Mouse (Mus musculus): ENCODE data around the gene Tmem86b. TPM values are rescaled to one million over a fixed set of nuclear protein-coding genes. Genes with fewer than 3 reads are reported as not detected.

Tmem86b gene
- polyA plus RNA-seq, 1 experiment from 2014 or later: 1.3 TPM

DNA sequence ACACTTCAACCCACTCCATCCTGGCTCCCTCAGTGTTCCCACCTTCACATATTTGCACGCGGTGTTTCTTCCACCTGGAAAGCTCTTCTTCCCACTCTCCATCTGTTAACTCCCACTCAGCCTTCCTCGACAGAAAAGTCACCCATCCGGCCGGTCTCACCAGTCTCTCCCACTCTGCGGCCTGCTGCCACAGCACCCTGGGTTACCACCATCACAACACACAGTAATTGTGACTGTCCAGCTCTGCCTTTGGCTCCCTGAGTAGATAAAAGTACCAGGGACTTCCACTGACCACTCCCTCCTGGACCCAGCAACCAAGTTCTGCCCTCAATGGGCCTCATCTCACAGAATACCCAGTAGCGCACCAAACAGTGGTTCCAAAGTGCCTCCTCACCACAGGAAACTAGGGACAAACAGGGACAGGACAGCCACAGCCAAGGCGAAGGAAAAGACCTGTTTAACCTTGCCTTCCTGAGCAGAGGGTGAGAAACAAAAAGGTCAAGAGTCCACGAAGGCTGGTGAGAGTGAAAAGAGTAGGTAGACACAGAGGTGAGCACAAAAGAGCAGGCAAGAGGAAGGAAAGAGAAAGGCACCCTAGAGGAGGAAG is 26.4 kb upstream of the Tmem86b start:
- no peak for TF ChIP-seq CTCF (IDR thresholded peaks at IDR 0.05; ENCODE audit: low read depth)
- peak overlapping the region; percentile 93 for H3K4me2 ChIP-seq
- ATAC-seq (ENCODE audit: insufficient read depth) (no peak), DNase-seq (peak; percentile 4)
- peaks cover 15% of the 10 kb centered on the region for H3K36me3 ChIP-seq (ENCODE audit: insufficient read depth)
- H3K9me3 ChIP-seq (ENCODE audit: low read depth, low read length): no peaks in the 10 kb centered on the region
- H3K27me3 ChIP-seq (ENCODE audit: insufficient read depth, low read length): no peaks in the 10 kb centered on the region
- 27% methylated on average over 9 of the region's 9 CpGs for WGBS
- H3K4me1 ChIP-seq (ENCODE audit: insufficient read depth): 0 out of 2 replicates have a peak, but pooled peaks cover 6% of the 10 kb centered on the region
- H3K9ac ChIP-seq: peak overlapping the region; percentile 90
- H3K27ac ChIP-seq (ENCODE audit: low read depth): peak overlapping the region; percentile 96
- peak overlapping the region; percentile 89 for H3K4me3 ChIP-seq (ENCODE audit: low read depth, low read length)

DNA sequence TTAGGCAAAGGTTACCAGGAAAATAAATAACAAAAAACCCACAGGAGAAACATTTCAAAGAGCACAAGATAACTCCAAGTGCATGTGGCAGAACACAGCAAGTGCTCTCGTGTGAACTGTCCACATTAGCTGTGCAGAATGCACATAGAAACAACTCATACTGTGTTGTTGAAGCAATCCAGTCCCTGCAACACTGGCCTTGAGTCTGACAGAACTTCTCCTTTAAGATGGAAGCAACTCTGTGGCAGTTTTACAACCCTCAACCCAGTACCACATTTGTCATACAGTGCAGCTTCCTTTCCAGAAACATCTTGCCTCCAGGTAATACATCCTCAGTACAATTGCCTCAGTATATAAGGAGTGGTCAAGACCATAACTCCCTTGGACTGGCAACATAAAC is 25.6 kb upstream of the Tmem86b start:
- no peaks in the 10 kb centered on the region for H3K9me3 ChIP-seq (ENCODE audit: low read depth, low read length)
- H3K9ac ChIP-seq: peak overlapping the region; percentile 90
- peak overlapping the region; percentile 93 for H3K4me2 ChIP-seq
- WGBS: 47% methylated on average over 1 of the region's 1 CpGs
- ATAC-seq (ENCODE audit: insufficient read depth) (no peak), DNase-seq (no peak)
- H3K27ac ChIP-seq (ENCODE audit: low read depth): no peak overlapping the region
- TF ChIP-seq CTCF (IDR thresholded peaks at IDR 0.05; ENCODE audit: low read depth): no peak
- H3K4me1 ChIP-seq (ENCODE audit: insufficient read depth): 0 out of 2 replicates have a peak, but pooled peaks cover 6% of the 10 kb centered on the region
- H3K27me3 ChIP-seq (ENCODE audit: insufficient read depth, low read length): no peaks in the 10 kb centered on the region
- peaks cover 12% of the 10 kb centered on the region; the same call in 1 of the 2 replicates for H3K36me3 ChIP-seq (ENCODE audit: insufficient read depth)
- peak overlapping the region; percentile 89 for H3K4me3 ChIP-seq (ENCODE audit: low read depth, low read length)

DNA sequence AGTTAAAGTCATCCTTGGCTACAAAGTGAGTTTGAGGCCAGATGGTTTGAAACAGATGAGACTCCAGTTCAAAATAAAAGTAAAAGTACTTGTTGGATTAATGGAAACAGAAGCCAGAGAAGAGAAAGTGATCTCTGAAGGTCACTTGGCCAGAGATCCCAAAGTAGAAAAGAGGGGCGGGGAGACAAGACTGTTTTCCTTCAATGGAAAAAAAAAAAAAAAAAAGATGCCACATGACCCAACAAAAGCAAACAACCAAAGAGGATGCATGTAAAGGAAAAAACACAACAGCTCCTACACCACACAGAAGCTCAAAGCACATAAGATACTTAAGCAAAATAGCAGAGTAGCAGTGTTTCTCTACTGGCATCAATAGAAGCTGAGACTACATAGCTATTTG is 24.7 kb upstream of the Tmem86b start:
- H3K4me2 ChIP-seq: no peak overlapping the region; the same call in 1 of the 2 replicates
- H3K4me3 ChIP-seq (ENCODE audit: low read depth, low read length): no peak overlapping the region
- ATAC-seq (ENCODE audit: insufficient read depth) (no peak), DNase-seq (no peak)
- H3K27me3 ChIP-seq (ENCODE audit: insufficient read depth, low read length): no peaks in the 10 kb centered on the region
- 0 out of 2 replicates have a peak, but pooled peaks cover 6% of the 10 kb centered on the region for H3K4me1 ChIP-seq (ENCODE audit: insufficient read depth)
- H3K27ac ChIP-seq (ENCODE audit: low read depth): no peak overlapping the region
- TF ChIP-seq CTCF (IDR thresholded peaks at IDR 0.05; ENCODE audit: low read depth): no peak
- H3K9me3 ChIP-seq (ENCODE audit: low read depth, low read length): no peaks in the 10 kb centered on the region
- WGBS: 78% methylated on average over 1 of the region's 1 CpGs
- H3K36me3 ChIP-seq (ENCODE audit: insufficient read depth): peaks cover 15% of the 10 kb centered on the region; the same call in 1 of the 2 replicates
- 0 out of 2 replicates have a peak overlapping the region, but pooled peaks have one; percentile 14 for H3K9ac ChIP-seq

DNA sequence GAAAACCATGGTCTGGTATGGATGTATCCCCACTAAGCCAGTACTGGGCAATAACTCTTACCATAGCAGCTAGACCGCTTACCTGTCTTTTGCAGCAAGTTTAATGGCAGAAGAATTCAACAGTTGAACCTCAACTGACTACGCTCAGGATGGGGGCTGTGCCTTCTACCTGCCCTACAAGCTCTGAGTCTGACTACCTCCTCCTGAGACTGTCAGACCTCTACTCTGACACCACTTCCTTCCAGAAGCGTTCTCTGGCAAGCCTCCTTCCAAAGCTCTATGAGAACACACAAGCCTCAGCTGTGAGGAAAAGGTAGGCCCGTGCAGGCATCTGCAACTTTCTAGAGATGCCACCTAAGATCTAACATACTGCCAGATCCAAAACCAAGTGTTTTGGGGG is 24.2 kb upstream of the Tmem86b start:
- no peak for TF ChIP-seq CTCF (IDR thresholded peaks at IDR 0.05; ENCODE audit: low read depth)
- Histone ChIP-seq H3K36me3 (ENCODE audit: insufficient read depth) (peaks cover 15% of the 10 kb centered on the region; the same call in 1 of the 2 replicates), H3K27me3 (ENCODE audit: insufficient read depth, low read length) (no peaks in the 10 kb centered on the region), H3K9me3 (ENCODE audit: low read depth, low read length) (no peaks in the 10 kb centered on the region), H3K4me1 (ENCODE audit: insufficient read depth) (0 out of 2 replicates have a peak, but pooled peaks cover 6% of the 10 kb centered on the region), H3K4me3 (ENCODE audit: low read depth, low read length) (no peak overlapping the region), H3K4me2 (no peak overlapping the region), H3K27ac (ENCODE audit: low read depth) (no peak overlapping the region), H3K9ac (0 out of 2 replicates have a peak overlapping the region, but pooled peaks have one; percentile 14)
- 87% methylated on average over 4 of the region's 4 CpGs for WGBS
- ATAC-seq (ENCODE audit: insufficient read depth) (no peak), DNase-seq (no peak)

DNA sequence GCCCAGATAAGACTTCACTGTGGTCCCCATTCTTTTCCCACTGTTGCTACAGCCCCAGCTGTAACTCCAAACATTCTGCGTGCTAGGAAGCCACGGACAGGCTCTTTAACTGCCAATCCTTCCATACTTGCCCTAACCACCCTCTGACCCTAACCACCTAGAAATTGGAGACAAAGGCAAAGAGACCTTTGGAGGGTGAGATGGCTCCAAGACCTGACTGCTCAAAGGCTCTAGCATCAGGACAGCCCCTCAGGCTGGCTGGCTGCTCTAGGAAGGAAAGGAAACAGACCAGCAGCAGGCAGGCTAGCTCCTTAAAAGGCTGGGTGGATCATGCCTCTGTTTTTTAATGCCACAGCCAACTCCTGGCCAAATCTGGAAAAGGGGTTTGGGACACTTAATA is 23.0 kb upstream of the Tmem86b start:
- H3K4me2 ChIP-seq: no peak overlapping the region
- H3K4me1 ChIP-seq (ENCODE audit: insufficient read depth): 0 out of 2 replicates have a peak, but pooled peaks cover 6% of the 10 kb centered on the region
- TF ChIP-seq CTCF (IDR thresholded peaks at IDR 0.05; ENCODE audit: low read depth): no peak
- no peak overlapping the region for H3K4me3 ChIP-seq (ENCODE audit: low read depth, low read length)
- no peaks in the 10 kb centered on the region for H3K27me3 ChIP-seq (ENCODE audit: insufficient read depth, low read length)
- DNase-seq (no peak), ATAC-seq (ENCODE audit: insufficient read depth) (no peak)
- H3K9me3 ChIP-seq (ENCODE audit: low read depth, low read length): no peaks in the 10 kb centered on the region
- peaks cover 15% of the 10 kb centered on the region; the same call in 1 of the 2 replicates for H3K36me3 ChIP-seq (ENCODE audit: insufficient read depth)
- WGBS: 81% methylated on average over 2 of the region's 2 CpGs
- 0 out of 2 replicates have a peak overlapping the region, but pooled peaks have one; percentile 0 for H3K27ac ChIP-seq (ENCODE audit: low read depth)
- no peak overlapping the region for H3K9ac ChIP-seq

DNA sequence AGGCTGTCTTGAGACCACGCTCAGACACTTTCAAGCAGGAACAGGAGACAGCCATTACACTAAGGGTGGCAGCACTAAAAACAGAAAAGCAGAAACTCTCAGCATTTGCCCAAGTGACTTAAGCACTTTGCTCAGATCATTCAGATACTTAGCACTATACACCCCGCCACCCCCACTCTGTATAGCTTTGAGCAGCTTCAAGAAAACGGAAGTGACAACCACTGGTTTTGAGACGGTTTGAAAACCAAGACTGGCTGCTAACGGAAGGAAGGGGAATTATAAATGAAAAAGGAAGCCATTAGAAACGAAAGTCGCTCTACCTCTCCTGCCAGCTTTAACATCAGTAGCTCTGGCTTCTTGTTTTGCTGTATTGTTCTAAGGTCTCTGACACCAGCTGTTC is 22.6 kb upstream of the Tmem86b start:
- DNase-seq (peak; percentile 24), ATAC-seq (ENCODE audit: insufficient read depth) (no peak)
- H3K9me3 ChIP-seq (ENCODE audit: low read depth, low read length): no peaks in the 10 kb centered on the region
- 80% methylated on average over 7 of the region's 7 CpGs for WGBS
- 0 out of 2 replicates have a peak overlapping the region, but pooled peaks have one; percentile 0 for H3K27ac ChIP-seq (ENCODE audit: low read depth)
- H3K4me1 ChIP-seq (ENCODE audit: insufficient read depth): 0 out of 2 replicates have a peak, but pooled peaks cover 6% of the 10 kb centered on the region
- no peak for TF ChIP-seq CTCF (IDR thresholded peaks at IDR 0.05; ENCODE audit: low read depth)
- peaks cover 15% of the 10 kb centered on the region; the same call in 1 of the 2 replicates for H3K36me3 ChIP-seq (ENCODE audit: insufficient read depth)
- H3K27me3 ChIP-seq (ENCODE audit: insufficient read depth, low read length): no peaks in the 10 kb centered on the region
- no peak overlapping the region for H3K9ac ChIP-seq
- H3K4me3 ChIP-seq (ENCODE audit: low read depth, low read length): no peak overlapping the region
- no peak overlapping the region for H3K4me2 ChIP-seq

DNA sequence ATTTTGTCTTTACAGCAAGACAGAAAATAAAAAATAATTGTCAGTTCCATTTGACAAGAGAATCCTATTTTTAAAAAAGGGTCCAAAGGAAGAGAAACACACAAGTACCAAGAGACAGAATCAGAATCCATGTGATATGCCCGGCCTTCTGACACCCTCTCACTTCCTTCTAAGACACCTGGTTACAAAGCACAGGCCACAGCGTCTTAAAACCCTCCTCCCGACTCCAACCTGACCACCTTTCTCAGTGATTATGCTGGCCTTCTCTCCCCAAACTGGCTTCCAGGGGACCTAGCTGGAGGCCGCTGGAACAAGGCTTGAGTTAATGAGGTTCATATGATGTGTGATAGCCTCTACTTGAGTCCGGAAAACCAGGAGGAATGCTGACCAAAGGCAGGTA is 22.1 kb upstream of the Tmem86b start:
- H3K27me3 ChIP-seq (ENCODE audit: insufficient read depth, low read length): no peaks in the 10 kb centered on the region
- 79% methylated on average over 5 of the region's 5 CpGs for WGBS
- ATAC-seq (ENCODE audit: insufficient read depth): no peak

More for the DNA sequence above, 22.1 kb upstream of the Tmem86b start:
- Histone ChIP-seq H3K4me1 (ENCODE audit: insufficient read depth) (0 out of 2 replicates have a peak, but pooled peaks cover 6% of the 10 kb centered on the region), H3K9me3 (ENCODE audit: low read depth, low read length) (no peaks in the 10 kb centered on the region), H3K4me2 (no peak overlapping the region), H3K4me3 (ENCODE audit: low read depth, low read length) (no peak overlapping the region), H3K27ac (ENCODE audit: low read depth) (no peak overlapping the region), H3K9ac (no peak overlapping the region), H3K36me3 (ENCODE audit: insufficient read depth) (peaks cover 15% of the 10 kb centered on the region; the same call in 1 of the 2 replicates)
- DNase-seq: no peak
- TF ChIP-seq CTCF (IDR thresholded peaks at IDR 0.05; ENCODE audit: low read depth): no peak
